Mouse (Mus musculus) heart, postnatal 36 days (tissue): ENCODE measurements at regions not wholly inside any gene's neighbourhood (a gene's known extent, or its start where the extent isn't known, plus 50 kb on each side); places are given as distances from the start of the nearest gene placed in this dataset.
A peak's percentile ranks its signal among the peaks of the same experiment; 100 is the strongest.
"Not testable (repeated sequence)": the region's sequence is repeated elsewhere in the genome, so short reads cannot be mapped to it uniquely, and the experiment has no call there.

ENCODE experiments used
- DNase-seq, 2 experiments: peaks; one replicate each; pipeline ENCODE4 v3.0.0; 2021 to 2022
- intact Hi-C: fragments of 180-260 bp; cut with DNase I; formaldehyde crosslinking; loops from one replicate; pipeline ENCODE4 v1.15.1; 2025

DNA sequence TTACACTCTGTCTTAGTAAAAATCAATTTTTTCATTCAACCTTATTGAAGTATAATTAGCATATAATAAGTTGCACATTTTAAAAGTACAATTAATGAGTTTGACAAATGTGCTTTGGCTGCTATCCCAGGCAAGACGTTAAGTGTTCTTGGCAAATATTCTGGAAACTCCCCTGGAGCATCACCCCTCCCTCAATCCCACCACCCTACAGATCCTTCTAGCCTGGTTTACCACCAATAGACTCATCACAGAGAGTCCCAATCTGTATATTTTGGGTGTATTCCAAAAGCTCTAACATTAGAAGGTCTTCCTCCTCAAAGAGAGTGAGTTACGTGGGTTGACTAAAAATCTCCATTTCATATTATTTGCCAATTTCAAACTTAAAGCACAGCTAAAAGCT is 278.5 kb downstream of the Car8 start:
- DNase-seq = no peak
- intact Hi-C loops = no loop called here

DNA sequence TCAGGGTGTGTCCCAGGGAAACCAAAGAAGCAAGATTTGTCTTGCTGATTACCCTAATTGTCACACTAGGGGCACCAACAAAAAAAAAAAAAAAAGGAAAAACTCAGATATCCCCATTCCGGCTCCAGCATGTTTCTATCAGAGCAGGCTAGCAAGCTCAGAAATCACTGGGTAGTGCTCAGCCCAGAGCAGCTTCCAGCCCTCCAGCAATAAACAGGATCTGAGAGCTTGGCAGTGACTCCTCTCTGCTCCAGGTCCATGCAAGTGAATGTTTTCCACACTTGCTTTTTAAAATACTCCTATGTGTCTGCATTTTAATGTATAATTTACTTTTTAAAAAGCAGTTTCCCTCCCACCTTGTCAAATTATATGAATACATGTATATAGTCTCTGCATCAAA is 290.8 kb downstream of the Car8 start:
- intact Hi-C loops = no loop called here
- DNase-seq = no peak

DNA sequence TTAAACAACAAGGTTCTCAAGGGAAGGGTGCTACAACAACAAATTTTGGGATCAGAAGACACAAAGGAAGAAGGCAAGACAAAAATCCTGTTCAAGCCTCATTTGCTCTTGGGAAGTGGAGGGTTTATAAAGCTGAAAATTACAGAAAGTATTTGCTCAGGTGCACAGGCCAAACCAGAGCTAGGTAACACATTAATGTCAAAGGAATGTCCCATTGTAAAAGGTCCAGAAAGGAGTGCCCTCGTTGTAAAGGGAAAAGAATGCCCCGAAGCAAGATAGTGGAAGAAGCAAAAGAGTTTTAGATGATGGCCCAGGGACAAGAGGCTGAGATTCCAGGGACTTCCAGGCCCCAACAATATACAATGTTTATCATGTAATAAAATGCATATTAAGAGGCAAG is 317.3 kb downstream of the Car8 start:
- DNase-seq = no peak
- intact Hi-C loops = no loop called here

DNA sequence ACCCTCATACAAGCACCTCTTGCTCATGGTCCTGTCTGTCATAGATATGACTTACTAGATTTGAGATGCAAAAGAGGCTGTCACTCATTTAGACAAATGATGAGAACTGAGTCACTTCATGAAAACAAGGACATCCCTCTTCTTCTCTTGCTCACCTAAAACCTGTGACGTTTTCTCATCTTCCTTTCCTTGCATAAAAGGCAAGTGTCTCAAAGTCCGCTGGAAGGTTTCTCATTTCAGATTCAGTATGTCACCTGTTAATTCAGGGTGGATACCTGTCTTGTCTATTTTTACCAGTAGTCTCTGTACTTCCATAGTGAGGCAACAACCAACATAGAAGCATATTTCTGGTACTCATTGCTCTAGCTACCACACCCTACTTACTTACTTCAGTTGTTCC is 325.6 kb downstream of the Car8 start:
- intact Hi-C loops = no loop called here
- no peak for DNase-seq

DNA sequence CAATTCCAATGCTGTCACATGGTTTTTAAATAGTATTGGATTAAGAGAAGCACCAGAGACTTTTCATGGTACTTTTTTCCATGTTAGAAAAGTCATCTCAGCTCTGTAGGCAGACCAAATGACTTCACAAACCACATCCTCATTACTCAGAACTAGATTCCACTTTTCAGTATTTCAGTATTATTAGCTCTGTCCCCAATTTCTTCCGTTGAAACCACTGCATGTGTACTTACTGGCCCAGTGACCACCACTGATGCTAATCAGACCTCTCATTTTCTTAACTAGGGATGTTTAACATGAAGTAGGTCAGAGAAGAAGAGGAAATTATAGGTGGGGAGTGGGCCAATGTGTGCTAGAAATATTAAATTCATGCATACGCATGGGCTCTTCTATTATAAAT is 326.2 kb downstream of the Car8 start:
- intact Hi-C loops = no loop called here
- DNase-seq = no peak

GRCm38 (mm10) chr4:7903130-7903529 is 335.7 kb downstream of the Car8 start:
- no peak for DNase-seq

DNA sequence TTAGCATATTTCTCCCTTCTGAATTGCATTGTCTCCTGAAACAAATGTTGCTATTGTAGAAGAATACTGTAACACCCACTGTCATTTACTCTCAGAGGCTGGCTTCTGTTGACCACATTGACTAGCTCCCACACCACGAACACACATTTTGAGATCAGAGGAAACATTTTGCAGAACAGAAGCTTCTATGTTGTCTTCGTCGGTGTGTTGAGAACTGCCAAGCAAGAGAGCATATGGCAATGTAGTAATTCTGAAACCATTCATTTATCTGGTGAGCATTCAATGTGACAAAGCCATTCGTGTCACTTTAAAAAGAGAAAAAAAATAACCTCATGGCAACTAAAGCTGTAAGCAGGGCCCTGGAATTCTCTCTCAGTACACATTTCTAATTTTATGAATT is 343.9 kb downstream of the Car8 start:
- DNase-seq = no peak
- intact Hi-C loops = no loop called here

More at GRCm38 (mm10) chr4:7903130-7903529, 335.7 kb downstream of the Car8 start:
- intact Hi-C loops = no loop called here

DNA sequence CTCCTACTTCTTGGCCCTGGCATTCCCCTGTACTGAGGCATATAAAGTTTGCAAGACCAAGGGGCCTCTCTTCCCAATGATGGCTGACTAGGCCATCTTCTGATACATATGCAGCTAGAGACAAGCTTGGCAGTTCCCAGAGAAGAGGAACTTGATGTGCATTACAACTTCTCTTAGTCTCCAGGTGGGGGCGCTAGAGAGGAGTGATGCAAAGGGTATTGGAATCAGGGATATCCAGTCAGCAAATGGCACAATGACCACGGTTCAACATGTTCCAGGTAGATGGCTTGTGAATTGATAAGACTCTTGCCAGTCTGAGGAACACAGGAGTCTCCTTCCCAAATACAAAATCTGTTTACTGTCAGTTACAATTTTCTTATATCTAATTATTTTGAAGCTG is 347.7 kb downstream of the Car8 start:
- intact Hi-C loops = no loop called here
- no peak for DNase-seq

GRCm38 (mm10) chr4:7854518-7854917 is 384.3 kb downstream of the Car8 start:
- no peak for DNase-seq
- intact Hi-C loops = no loop called here

- DNase-seq = peak in 1 of 2 experiments; percentile 3
- intact Hi-C loops = loop anchor here (2.0 kb wide), 2 partner anchors 1166 to 1294 kb away; no protein-coding TSS in a partner anchor
Observed at GRCm38 (mm10) chr4:7853121-7853782, 385.6 kb downstream of the Car8 start.

DNA sequence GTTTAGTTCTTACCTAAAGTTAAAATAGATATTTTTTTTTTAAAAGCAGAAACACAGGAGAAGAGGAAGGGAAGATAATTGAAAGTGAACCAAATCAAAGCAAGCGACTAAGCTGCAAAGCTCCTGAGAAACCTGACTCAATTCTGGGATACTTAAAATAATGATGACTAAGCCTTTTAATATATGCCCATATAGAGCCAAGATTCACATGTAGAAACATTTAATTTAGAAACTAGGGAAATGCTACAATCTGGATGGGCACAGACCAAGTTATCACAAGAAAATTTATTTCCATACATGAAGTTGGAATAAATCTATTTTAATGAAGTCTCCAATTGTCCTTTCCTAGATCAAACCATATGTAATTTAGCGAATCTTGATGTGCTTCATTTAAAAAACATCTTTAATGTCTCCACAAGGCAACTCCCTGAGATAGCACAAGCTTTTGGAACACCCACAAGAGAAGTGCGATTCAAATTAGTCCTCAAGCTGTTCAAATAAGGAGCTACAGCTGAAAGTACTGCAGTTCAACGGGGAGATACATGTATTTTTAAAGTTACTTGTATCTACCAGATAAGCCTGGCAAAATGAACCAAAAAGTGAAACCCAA is 386.7 kb downstream of the Car8 start:
- DNase-seq = no peak
- intact Hi-C loops = loop anchor here (2.0 kb wide), 2 partner anchors 1165 to 1293 kb away; no protein-coding TSS in a partner anchor

DNA sequence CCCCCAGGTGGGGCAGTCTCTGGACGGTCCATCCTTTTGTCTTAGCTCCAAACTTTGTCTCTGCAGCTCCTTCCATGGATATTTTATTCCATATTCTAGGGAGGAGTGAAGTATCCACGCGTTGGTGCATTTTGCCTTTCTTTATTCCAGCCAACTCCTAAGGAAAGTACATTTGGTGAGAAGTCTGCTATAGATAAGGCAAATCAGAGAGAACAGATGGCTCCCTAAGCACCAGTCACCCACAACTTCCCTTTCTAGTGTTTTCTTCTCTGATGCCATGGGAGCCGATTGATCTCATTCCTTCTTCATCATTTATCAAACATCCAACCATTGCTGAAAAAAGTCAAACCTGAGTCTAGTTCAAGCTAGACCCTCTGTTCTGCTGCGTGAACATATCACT is 391.4 kb downstream of the Car8 start:
- no peak for DNase-seq
- intact Hi-C loops = no loop called here

DNA sequence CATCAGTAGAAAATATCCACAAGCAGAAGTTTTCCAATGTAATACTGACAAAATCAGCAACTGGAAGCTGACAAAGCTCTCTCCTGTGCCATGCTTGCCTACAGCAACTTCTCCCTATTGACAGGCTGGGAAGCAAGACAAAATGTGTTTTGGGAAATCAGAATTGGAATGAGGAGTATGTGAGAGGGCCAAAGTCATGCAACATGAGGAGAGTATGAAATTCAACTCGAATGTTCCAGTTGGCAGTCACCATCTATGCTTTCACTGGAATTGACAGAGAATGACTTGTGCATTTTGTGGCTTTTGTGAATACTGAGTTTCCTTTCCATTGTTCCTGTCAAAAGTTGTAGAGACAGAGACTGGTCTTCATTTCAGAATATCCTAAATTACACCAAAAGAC is 409.7 kb downstream of the Car8 start:
- intact Hi-C loops = no loop called here
- DNase-seq = no peak

- no peak for DNase-seq
- intact Hi-C loops = no loop called here
Observed at GRCm38 (mm10) chr4:7819847-7820246, 419.0 kb downstream of the Car8 start.

GRCm38 (mm10) chr4:7777761-7778160 is 461.1 kb downstream of the Car8 start:
- DNase-seq, intact Hi-C loops: not testable (repeated sequence)

DNA sequence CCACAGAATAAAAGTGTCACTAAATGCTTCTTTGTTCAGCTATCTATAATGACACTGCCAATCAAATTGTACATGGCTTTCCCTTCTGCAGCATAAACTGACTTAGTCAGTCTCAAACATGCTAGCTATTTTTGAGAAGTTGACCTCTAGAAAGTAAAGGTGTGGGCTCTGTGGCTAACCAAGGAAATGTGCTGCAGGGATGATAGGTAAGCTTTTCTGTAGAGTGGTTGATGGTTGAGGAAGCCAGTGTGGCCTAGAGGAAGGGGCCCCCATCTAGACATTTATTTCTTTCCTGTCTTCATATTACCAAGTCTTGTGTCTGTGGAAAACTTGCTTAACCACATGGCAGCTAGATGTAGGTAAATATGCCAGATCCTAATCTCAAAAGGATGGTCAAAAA is 483.4 kb downstream of the Car8 start:
- intact Hi-C loops = no loop called here
- DNase-seq = no peak

DNA sequence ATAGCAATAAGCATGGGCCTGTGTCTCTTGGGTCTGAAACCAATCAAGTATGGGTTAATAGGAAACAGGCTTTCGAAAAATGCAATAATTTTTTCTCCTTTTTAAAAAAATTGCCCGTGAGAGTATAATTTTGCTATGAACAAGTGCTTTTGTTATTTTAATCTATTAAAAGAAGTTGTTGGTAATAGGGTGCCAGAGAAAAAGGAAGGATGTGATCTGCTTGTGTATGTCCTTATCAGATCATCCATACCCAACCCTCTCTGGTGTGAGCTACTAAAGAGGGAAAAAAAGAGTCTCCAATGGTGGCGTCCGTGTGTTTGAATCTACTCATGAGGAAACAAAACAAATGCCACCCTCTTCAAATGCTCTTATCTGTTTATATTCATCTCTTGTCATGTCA is 484.9 kb downstream of the Car8 start:
- intact Hi-C loops = no loop called here
- DNase-seq = no peak

DNA sequence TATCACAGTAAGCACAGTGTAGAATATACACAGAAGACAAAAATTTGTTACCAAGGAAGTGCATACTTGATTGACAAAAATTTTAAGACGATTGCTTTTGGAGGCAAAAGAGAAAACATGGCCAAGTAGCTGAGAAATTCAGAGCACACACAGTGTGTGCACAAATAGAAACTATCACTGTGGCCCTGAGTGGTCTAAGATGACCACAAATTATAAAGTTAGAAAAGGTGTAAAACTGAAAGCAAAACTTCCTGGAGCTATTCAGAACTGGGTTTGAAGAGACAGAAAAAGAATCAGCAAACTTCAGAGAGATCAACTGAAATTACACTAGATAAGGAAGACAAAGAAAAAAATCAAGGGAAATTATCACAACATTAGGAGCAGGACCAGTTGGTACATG is 487.6 kb downstream of the Car8 start:
- intact Hi-C loops = no loop called here
- DNase-seq = no peak

GRCm38 (mm10) chr4:7722893-7723292 is 515.9 kb downstream of the Car8 start:
- no peak for DNase-seq
- intact Hi-C loops = no loop called here

DNA sequence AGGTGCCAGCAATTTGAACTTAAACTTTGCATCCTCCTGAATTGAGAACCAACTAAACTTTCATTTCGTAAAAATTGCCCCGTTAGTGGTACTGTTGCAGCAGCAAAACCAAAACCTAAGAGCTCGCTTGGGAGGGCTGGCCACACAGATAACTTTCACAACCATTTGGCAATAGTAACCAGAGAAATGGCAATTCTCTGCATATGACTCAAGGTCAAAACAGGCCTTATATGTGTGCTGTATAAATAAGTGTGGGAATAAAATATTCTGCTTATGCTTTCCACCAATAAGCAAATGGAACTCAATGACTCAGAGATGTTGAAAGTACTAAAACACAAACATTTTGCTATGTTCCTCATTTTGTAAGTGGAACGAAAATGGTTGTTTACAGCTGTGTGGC is 550.3 kb downstream of the Car8 start:
- DNase-seq = no peak
- intact Hi-C loops = no loop called here

DNA sequence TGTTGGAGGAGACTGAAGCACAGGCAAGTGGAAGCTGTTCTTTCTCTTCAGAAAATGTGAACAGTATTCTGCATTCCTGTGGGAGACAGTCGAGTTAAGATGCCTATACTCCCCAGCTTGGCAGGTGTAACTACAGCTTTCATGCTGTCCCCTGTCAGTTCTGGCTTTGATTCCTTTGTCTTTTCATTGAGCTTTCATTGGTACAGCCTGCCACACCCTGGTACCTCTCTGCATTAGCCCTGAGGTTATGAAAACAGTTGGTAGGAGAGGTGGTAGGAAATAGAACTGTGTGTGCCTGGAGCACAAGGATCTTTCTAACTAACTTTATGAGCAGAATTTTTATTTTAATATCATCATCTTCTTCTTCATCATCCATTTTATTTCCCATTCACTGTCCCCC is 551.6 kb downstream of the Car8 start:
- intact Hi-C loops = no loop called here
- no peak for DNase-seq

GRCm38 (mm10) chr4:7670795-7671105 is 568.1 kb downstream of the Car8 start:
- no peak for DNase-seq

More at GRCm38 (mm10) chr4:7670795-7671105, 568.1 kb downstream of the Car8 start:
- intact Hi-C loops = no loop called here
